Mouse (Mus musculus) megakaryocyte progenitor cell, adult 5-6 weeks (primary cell): ENCODE results near the gene Gm13278. TPM values are rescaled to one million over a fixed set of nuclear protein-coding genes. Genes with fewer than 3 reads are reported as not detected.
"Not testable (repeated sequence)": the region's sequence is repeated elsewhere in the genome, so short reads cannot be mapped to it uniquely, and the experiment has no call there.

Experiments
- ATAC-seq: replicated peaks from 2 replicates; pipeline ENCODE4 v1.8.0; 2016; ENCODE audit warnings: mild to moderate bottlenecking, moderate TSS enrichment, inconsistent platforms; ENCODE audit not compliant: poor library complexity
- total RNA-seq, 2 experiments: library from RNA; stranded (forward) in 1 of 2; stranded (reverse) in 1 of 2; fragments of 157-497, 149-512 nt in 1 of 2; fragments of 200-1000 nt in 1 of 2; gene quantifications; 2 replicates each; pipeline versions ENCODE4 v1.2.3 to v1.2.4; 2015 to 2017

The Gm13278 gene
- total RNA-seq (2015) (not detected in 2 replicates), total RNA-seq (2017) (not detected in 2 replicates)

GRCm38 (mm10) chr4:88791250-88791649, at the start of gene Gm13278:
Gene Gm13278, plus strand, starts transcription at chr4:88791550.
- ATAC-seq, result not testable (repeated sequence)

- peak; percentile 18; the same call in 1 of the 2 replicates for ATAC-seq
Observed at GRCm38 (mm10) chr4:88742771-88743371, 48.5 kb upstream of the Gm13278 start.

GRCm38 (mm10) chr4:88744207-88744606, 47.1 kb upstream of the Gm13278 start:
- ATAC-seq, result no peak

- no peak for ATAC-seq
Observed at GRCm38 (mm10) chr4:88749926-88750325, 41.4 kb upstream of the Gm13278 start.

GRCm38 (mm10) chr4:88754818-88755340, 36.5 kb upstream of the Gm13278 start, which contains the start of gene Gm13271:
Gene Gm13271, plus strand, starts transcription at chr4:88754868.
- ATAC-seq, result peak; percentile 56; the same call in 1 of the 2 replicates

GRCm38 (mm10) chr4:88756581-88757513, 34.5 kb upstream of the Gm13278 start:
- ATAC-seq, result not testable (repeated sequence)

GRCm38 (mm10) chr4:88757628-88758031, 33.7 kb upstream of the Gm13278 start:
- ATAC-seq, result peak; percentile 100

- not testable (repeated sequence) for ATAC-seq
Observed at GRCm38 (mm10) chr4:88758751-88759150, 32.6 kb upstream of the Gm13278 start.

GRCm38 (mm10) chr4:88759610-88760268, 31.6 kb upstream of the Gm13278 start, which contains the start of gene Gm13283:
Gene Gm13283, plus strand, starts transcription at chr4:88760119.
- ATAC-seq, result not testable (repeated sequence)

GRCm38 (mm10) chr4:88760431-88760830, 30.9 kb upstream of the Gm13278 start:
- not testable (repeated sequence) for ATAC-seq

GRCm38 (mm10) chr4:88761776-88762175, 29.6 kb upstream of the Gm13278 start:
- ATAC-seq, result not testable (repeated sequence)

- not testable (repeated sequence) for ATAC-seq
Observed at GRCm38 (mm10) chr4:88762341-88762740, 29.0 kb upstream of the Gm13278 start.

GRCm38 (mm10) chr4:88763384-88764018, 27.8 kb upstream of the Gm13278 start:
- ATAC-seq, result peak; percentile 83

- ATAC-seq, result not testable (repeated sequence)
Observed at GRCm38 (mm10) chr4:88773534-88773933, 17.8 kb upstream of the Gm13278 start, which contains the start of gene Gm13290. Gene Gm13290, plus strand, starts transcription at chr4:88773834.

GRCm38 (mm10) chr4:88776622-88777021, 14.7 kb upstream of the Gm13278 start, which contains the start of gene Gm13289:
Gene Gm13289, plus strand, starts transcription at chr4:88776922.
- ATAC-seq, result not testable (repeated sequence)

GRCm38 (mm10) chr4:88779550-88779949, 11.8 kb upstream of the Gm13278 start, which contains the start of gene Gm13272:
Gene Gm13272, plus strand, starts transcription at chr4:88779850.
- not testable (repeated sequence) for ATAC-seq

- not testable (repeated sequence) for ATAC-seq
Observed at GRCm38 (mm10) chr4:88780320-88780719, 11.0 kb upstream of the Gm13278 start.

GRCm38 (mm10) chr4:88781831-88782230, 9.5 kb upstream of the Gm13278 start, which contains the start of gene Ifnz:
Gene Ifnz, plus strand, starts transcription at chr4:88782131.
- ATAC-seq, result not testable (repeated sequence)

- ATAC-seq, result not testable (repeated sequence)
Observed at GRCm38 (mm10) chr4:88782335-88782734, 9.0 kb upstream of the Gm13278 start.

- not testable (repeated sequence) for ATAC-seq
Observed at GRCm38 (mm10) chr4:88785409-88785808, 5.9 kb upstream of the Gm13278 start, which contains the start of gene Gm13276. Gene Gm13276, plus strand, starts transcription at chr4:88785709.
